Mouse (Mus musculus): Measurements from ENCODE around the gene Vmn1r70.

The Vmn1r70 gene

DNA sequence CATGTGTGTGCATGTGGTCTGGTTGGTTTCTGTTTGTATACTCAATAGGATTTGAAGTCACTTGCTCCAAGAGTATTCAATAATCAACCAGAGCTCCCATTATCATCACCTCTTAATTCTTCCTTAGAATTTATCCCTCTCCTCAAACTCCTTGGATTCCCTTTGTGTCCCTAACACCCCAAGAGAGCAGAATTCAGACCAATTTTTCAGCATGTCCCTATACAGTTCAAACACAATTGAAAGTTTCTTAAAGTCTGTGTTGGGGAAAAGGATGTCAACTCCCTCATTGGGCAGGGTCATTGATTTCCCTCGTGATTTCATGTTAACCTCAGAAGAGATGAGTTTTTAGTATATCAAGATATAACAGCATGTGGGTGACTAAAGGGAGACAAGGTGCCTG, at the start of gene Vmn1r70:
Gene Vmn1r70, plus strand, starts transcription at position 301 of the 400 bp plus-strand sequence.
- DNase-seq (ENCODE audit: low spot score) = no peak

DNA sequence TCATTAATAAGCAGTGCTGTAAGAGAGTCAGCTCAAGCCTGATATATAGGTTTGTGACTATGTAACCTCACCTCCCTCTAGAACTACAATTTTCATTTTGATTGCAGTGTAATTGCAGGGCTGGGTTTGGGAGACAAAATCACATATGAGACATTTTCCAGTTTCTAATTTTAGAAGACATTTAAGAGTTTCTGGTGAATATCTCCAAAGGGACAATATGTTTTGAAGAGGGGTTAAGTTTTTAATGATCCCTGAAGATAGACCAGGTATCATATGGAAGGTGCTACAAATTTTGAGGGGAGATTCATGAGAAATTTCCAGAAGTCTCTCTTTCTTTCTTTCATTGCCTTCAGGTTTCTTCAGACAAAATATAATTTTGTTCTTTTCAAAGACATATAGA, 17.8 kb upstream of the Vmn1r70 start, which contains the start of gene Vmn1r69:
Gene Vmn1r69, minus strand, starts transcription at position 101 of the 400 bp plus-strand sequence.
- DNase-seq (ENCODE audit: low spot score) = no peak

All from urinary bladder, postnatal 14 days (tissue).